Mouse (Mus musculus) ZHBTc4 (cell line): ENCODE results near the gene E430018J23Rik.
"Not testable (repeated sequence)": the region's sequence is repeated elsewhere in the genome, so short reads cannot be mapped to it uniquely, and the experiment has no call there.

Experiments
- DNase-seq: peaks from one replicate; pipeline ENCODE4 v3.0.0-alpha.2; 2011; ENCODE audit warnings: low read depth, low spot score

E430018J23Rik gene

GRCm38 (mm10) chr7:127342332-127342731, 51.1 kb downstream of the E430018J23Rik start:
- DNase-seq = peak; percentile 36

GRCm38 (mm10) chr7:127341861-127342260, 51.6 kb downstream of the E430018J23Rik start:
- not testable (repeated sequence) for DNase-seq

- DNase-seq = no peak
Observed at GRCm38 (mm10) chr7:127341356-127341755, 52.1 kb downstream of the E430018J23Rik start.
